Mouse (Mus musculus) adrenal gland, postnatal 14 days (tissue): ENCODE results near the gene Klrg1. TPM values are rescaled to one million over a fixed set of nuclear protein-coding genes. Genes with fewer than 3 reads are reported as not detected.
A peak's percentile ranks its signal among the peaks of the same experiment; 100 is the strongest.

ENCODE experiments used
- DNase-seq: peaks from one replicate; pipeline ENCODE4 v3.0.0; 2021; ENCODE audit warnings: mixed read lengths
- total RNA-seq: library from RNA; stranded (reverse); gene quantifications from 2 replicates; pipeline ENCODE4 v1.2.3, GENCODE M21; 2021

The Klrg1 gene
- total RNA-seq, 1 experiment from 2014 or later, result not detected

GRCm38 (mm10) chr6:122292184-122292583 is 9.5 kb upstream of the Klrg1 start:
- DNase-seq, result no peak

- DNase-seq, result no peak
Observed at GRCm38 (mm10) chr6:122291735-122292134, 9.1 kb upstream of the Klrg1 start.

GRCm38 (mm10) chr6:122291264-122291663 is 8.6 kb upstream of the Klrg1 start:
- DNase-seq, result no peak

- DNase-seq, result no peak
Observed at GRCm38 (mm10) chr6:122290253-122290652, 7.6 kb upstream of the Klrg1 start.

- no peak for DNase-seq
Observed at GRCm38 (mm10) chr6:122289313-122289712, 6.6 kb upstream of the Klrg1 start.

GRCm38 (mm10) chr6:122288263-122288662 is 5.6 kb upstream of the Klrg1 start:
- peak; percentile 11 for DNase-seq

- DNase-seq, result no peak
Observed at GRCm38 (mm10) chr6:122284823-122285222, 2.1 kb upstream of the Klrg1 start.

GRCm38 (mm10) chr6:122284304-122284703 is 1.6 kb upstream of the Klrg1 start:
- no peak for DNase-seq

- no peak for DNase-seq
Observed at GRCm38 (mm10) chr6:122283429-122283828, 747 bp upstream of the Klrg1 start.

- DNase-seq, result no peak
Observed at GRCm38 (mm10) chr6:122276565-122276964, 6.1 kb downstream of the Klrg1 start.

GRCm38 (mm10) chr6:122274546-122274945 is 8.1 kb downstream of the Klrg1 start:
- DNase-seq, result no peak

GRCm38 (mm10) chr6:122270152-122270551 is 12.5 kb downstream of the Klrg1 start:
- no peak for DNase-seq

- no peak for DNase-seq
Observed at GRCm38 (mm10) chr6:122269170-122269569, 13.5 kb downstream of the Klrg1 start.

GRCm38 (mm10) chr6:122268561-122268960 is 14.1 kb downstream of the Klrg1 start:
- peak; percentile 82 for DNase-seq

GRCm38 (mm10) chr6:122262543-122262942 is 20.1 kb downstream of the Klrg1 start:
- no peak for DNase-seq

- no peak for DNase-seq
Observed at GRCm38 (mm10) chr6:122252146-122252545, 30.5 kb downstream of the Klrg1 start.

GRCm38 (mm10) chr6:122250033-122250432 is 32.6 kb downstream of the Klrg1 start:
- DNase-seq, result no peak

Other genes with a start within 250 kb of the Klrg1 start
- gene M6pr, start 25.8 kb upstream of the Klrg1 start, total RNA-seq, result 123 and 132 TPM in 2 replicates
- 16.7 and 24.9 TPM in 2 replicates for gene Phc1, start 57.7 kb upstream of the Klrg1 start, total RNA-seq
- 0.85 and 2.0 TPM in 2 replicates for gene Rimklb, start 215.9 kb upstream of the Klrg1 start, total RNA-seq
- 36.3 and 44.0 TPM in 2 replicates for gene Mfap5, start 223.0 kb upstream of the Klrg1 start, total RNA-seq